Mouse (Mus musculus) stomach, postnatal 0 days (tissue): ENCODE data around the gene Chst15.

Experiments used
- CTCF ChIP-seq: IDR thresholded peaks from 2 replicates; pipeline ENCODE4 v1.5.1; 2016; ENCODE audit warnings: antibody characterized with exemption, low read depth, mild to moderate bottlenecking, moderate library complexity
- EP300 ChIP-seq: optimal IDR thresholded peaks from 2 replicates; pipeline ENCODE3; 2016; ENCODE audit warnings: antibody characterized with exemption

DNA sequence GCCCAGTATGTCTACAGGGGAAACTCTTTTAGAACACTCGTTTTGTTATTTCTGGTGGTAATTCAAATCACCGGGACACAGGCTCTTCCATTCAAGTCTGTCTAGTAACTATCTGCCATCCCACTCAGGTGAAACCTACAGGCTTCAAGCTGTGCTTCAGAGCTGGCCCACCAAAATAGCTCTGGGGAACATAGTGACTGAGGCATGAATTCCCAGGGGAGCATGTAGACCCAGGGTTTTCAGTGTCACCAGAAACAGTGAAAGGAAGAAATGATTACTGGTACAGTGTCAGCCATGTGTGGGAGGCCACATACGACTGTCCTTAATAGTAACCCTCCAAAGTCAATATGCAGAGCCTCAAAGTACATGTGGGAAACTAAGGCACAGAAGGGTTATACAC lies 34.9 kb downstream of the Chst15 start:
- TF ChIP-seq CTCF (no peak), EP300 (no peak)
